Mouse (Mus musculus): ENCODE results near the gene Crip2. TPM values are rescaled to one million over a fixed set of nuclear protein-coding genes. Genes with fewer than 3 reads are reported as not detected.

The Crip2 gene
- polyA plus RNA-seq, 1 experiment from 2014 or later = 223 TPM

GRCm38 (mm10) chr12:113107431-113108124, 32.5 kb upstream of the Crip2 start:
- Histone ChIP-seq H3K27ac (no peak overlapping the region), H3K4me1 (peaks cover 6% of the 10 kb centered on the region; the same call in 1 of the 2 replicates), H3K4me3 (replicated peaks) (no peak overlapping the region), H3K36me3 (replicated peaks) (peaks cover 20% of the 10 kb centered on the region), H3K9me3 (no peaks in the 10 kb centered on the region), H3K4me2 (no peak overlapping the region), H3K9ac (no peak overlapping the region), H3K27me3 (no peaks in the 10 kb centered on the region)
- WGBS = 87% methylated on average over 4 of the region's 4 CpGs
- no peak for ATAC-seq (ENCODE audit: low FRiP score)

GRCm38 (mm10) chr12:113108528-113109283, 31.3 kb upstream of the Crip2 start:
- no peak overlapping the region for H3K27ac ChIP-seq
- H3K9ac ChIP-seq = no peak overlapping the region
- WGBS = 89% methylated on average over 17 of the region's 17 CpGs
- no peaks in the 10 kb centered on the region; the same call in 1 of the 2 replicates for H3K4me1 ChIP-seq
- peaks cover 32% of the 10 kb centered on the region for H3K36me3 ChIP-seq (replicated peaks)
- H3K27me3 ChIP-seq = no peaks in the 10 kb centered on the region
- H3K4me2 ChIP-seq = no peak overlapping the region
- ATAC-seq (ENCODE audit: low FRiP score) = no peak
- H3K9me3 ChIP-seq = no peaks in the 10 kb centered on the region
- H3K4me3 ChIP-seq (replicated peaks) = no peak overlapping the region

- H3K36me3 ChIP-seq (replicated peaks) = peaks cover 39% of the 10 kb centered on the region
- no peak overlapping the region for H3K4me3 ChIP-seq (replicated peaks)
- no peaks in the 10 kb centered on the region for H3K27me3 ChIP-seq
- no peaks in the 10 kb centered on the region; the same call in 1 of the 2 replicates for H3K4me1 ChIP-seq
- no peak overlapping the region for H3K27ac ChIP-seq
- no peaks in the 10 kb centered on the region for H3K9me3 ChIP-seq
- ATAC-seq (ENCODE audit: low FRiP score) = no peak
- no peak overlapping the region for H3K9ac ChIP-seq
- no peak overlapping the region for H3K4me2 ChIP-seq
- 82% methylated on average over 10 of the region's 10 CpGs for WGBS
Measured at GRCm38 (mm10) chr12:113109801-113110200, 30.2 kb upstream of the Crip2 start.

- Histone ChIP-seq H3K4me1 (no peaks in the 10 kb centered on the region), H3K27me3 (no peaks in the 10 kb centered on the region), H3K4me3 (replicated peaks) (no peak overlapping the region), H3K27ac (no peak overlapping the region), H3K4me2 (no peak overlapping the region), H3K9me3 (no peaks in the 10 kb centered on the region), H3K36me3 (replicated peaks) (peaks cover 70% of the 10 kb centered on the region), H3K9ac (no peak overlapping the region)
- 92% methylated on average over 4 of the region's 4 CpGs for WGBS
- no peak for ATAC-seq (ENCODE audit: low FRiP score)
Measured at GRCm38 (mm10) chr12:113114141-113114540, 25.9 kb upstream of the Crip2 start.

GRCm38 (mm10) chr12:113114856-113115538, 25.0 kb upstream of the Crip2 start:
- no peak overlapping the region for H3K4me3 ChIP-seq (replicated peaks)
- H3K27me3 ChIP-seq = no peaks in the 10 kb centered on the region
- H3K9ac ChIP-seq = no peak overlapping the region
- no peak overlapping the region for H3K4me2 ChIP-seq
- no peaks in the 10 kb centered on the region for H3K4me1 ChIP-seq
- 87% methylated on average over 16 of the region's 16 CpGs for WGBS
- H3K9me3 ChIP-seq = no peaks in the 10 kb centered on the region
- H3K27ac ChIP-seq = no peak overlapping the region
- no peak for ATAC-seq (ENCODE audit: low FRiP score)
- H3K36me3 ChIP-seq (replicated peaks) = peaks cover 73% of the 10 kb centered on the region

GRCm38 (mm10) chr12:113119516-113120410, 20.3 kb upstream of the Crip2 start:
- H3K4me1 ChIP-seq = no peaks in the 10 kb centered on the region
- H3K9me3 ChIP-seq = no peaks in the 10 kb centered on the region
- H3K9ac ChIP-seq = no peak overlapping the region
- WGBS = 86% methylated on average over 20 of the region's 20 CpGs
- peaks cover 91% of the 10 kb centered on the region for H3K36me3 ChIP-seq (replicated peaks)
- H3K27ac ChIP-seq = no peak overlapping the region
- H3K4me2 ChIP-seq = no peak overlapping the region
- peak; percentile 66 for ATAC-seq (ENCODE audit: low FRiP score)
- no peaks in the 10 kb centered on the region for H3K27me3 ChIP-seq
- H3K4me3 ChIP-seq (replicated peaks) = no peak overlapping the region

GRCm38 (mm10) chr12:113124726-113125125, 15.3 kb upstream of the Crip2 start:
- H3K4me1 ChIP-seq = no peaks in the 10 kb centered on the region
- no peak overlapping the region for H3K27ac ChIP-seq
- no peak overlapping the region for H3K4me3 ChIP-seq (replicated peaks)
- H3K9me3 ChIP-seq = no peaks in the 10 kb centered on the region
- peaks cover 100% of the 10 kb centered on the region for H3K36me3 ChIP-seq (replicated peaks)
- no peak overlapping the region for H3K9ac ChIP-seq
- 87% methylated on average over 6 of the region's 6 CpGs for WGBS
- H3K27me3 ChIP-seq = no peaks in the 10 kb centered on the region
- H3K4me2 ChIP-seq = no peak overlapping the region
- no peak for ATAC-seq (ENCODE audit: low FRiP score)

GRCm38 (mm10) chr12:113130732-113131131, 9.3 kb upstream of the Crip2 start:
- WGBS = 94% methylated on average over 8 of the region's 8 CpGs
- no peak overlapping the region for H3K4me3 ChIP-seq (replicated peaks)
- peaks cover 100% of the 10 kb centered on the region for H3K36me3 ChIP-seq (replicated peaks)
- H3K9ac ChIP-seq = no peak overlapping the region
- no peaks in the 10 kb centered on the region for H3K9me3 ChIP-seq
- ATAC-seq (ENCODE audit: low FRiP score) = no peak
- H3K27ac ChIP-seq = no peak overlapping the region
- H3K4me2 ChIP-seq = no peak overlapping the region
- H3K4me1 ChIP-seq = no peaks in the 10 kb centered on the region
- no peaks in the 10 kb centered on the region for H3K27me3 ChIP-seq

- Histone ChIP-seq H3K36me3 (replicated peaks) (peaks cover 100% of the 10 kb centered on the region), H3K4me3 (replicated peaks) (no peak overlapping the region), H3K27ac (no peak overlapping the region), H3K9ac (no peak overlapping the region), H3K4me1 (no peaks in the 10 kb centered on the region), H3K9me3 (no peaks in the 10 kb centered on the region), H3K4me2 (no peak overlapping the region), H3K27me3 (no peaks in the 10 kb centered on the region)
- 98% methylated on average over 14 of the region's 14 CpGs for WGBS
- no peak for ATAC-seq (ENCODE audit: low FRiP score)
Measured at GRCm38 (mm10) chr12:113131601-113132000, 8.4 kb upstream of the Crip2 start.

- no peaks in the 10 kb centered on the region for H3K27me3 ChIP-seq
- no peak overlapping the region for H3K4me3 ChIP-seq (replicated peaks)
- no peaks in the 10 kb centered on the region for H3K4me1 ChIP-seq
- H3K9ac ChIP-seq = no peak overlapping the region
- H3K4me2 ChIP-seq = no peak overlapping the region
- H3K9me3 ChIP-seq = no peaks in the 10 kb centered on the region
- no peak for ATAC-seq (ENCODE audit: low FRiP score)
- 88% methylated on average over 2 of the region's 2 CpGs for WGBS
- H3K36me3 ChIP-seq (replicated peaks) = peaks cover 100% of the 10 kb centered on the region
- H3K27ac ChIP-seq = no peak overlapping the region
Measured at GRCm38 (mm10) chr12:113132567-113132966, 7.5 kb upstream of the Crip2 start.

GRCm38 (mm10) chr12:113133260-113133659, 6.8 kb upstream of the Crip2 start:
- no peak for ATAC-seq (ENCODE audit: low FRiP score)
- 90% methylated on average over 9 of the region's 9 CpGs for WGBS
- peaks cover 100% of the 10 kb centered on the region for H3K36me3 ChIP-seq (replicated peaks)

More at GRCm38 (mm10) chr12:113133260-113133659, 6.8 kb upstream of the Crip2 start:
- Histone ChIP-seq H3K27ac (no peak overlapping the region), H3K9me3 (no peaks in the 10 kb centered on the region), H3K9ac (peak overlapping the region; percentile 4; the same call in 1 of the 2 replicates), H3K4me3 (replicated peaks) (no peak overlapping the region), H3K4me2 (no peak overlapping the region), H3K4me1 (peaks cover 7% of the 10 kb centered on the region; the same call in 1 of the 2 replicates), H3K27me3 (no peaks in the 10 kb centered on the region)
